Mouse (Mus musculus) limb, embryonic 11.5 days (tissue): ENCODE data around the gene Tfip11. TPM values are rescaled to one million over a fixed set of nuclear protein-coding genes. Genes with fewer than 3 reads are reported as not detected.

Source experiments
- ATAC-seq: fragments of 200-750 bp; cut with Nextera tagmentation; 2 replicates; pipeline ENCODE4 v1.8.0; 2017; ENCODE audit warnings: low read depth; ENCODE audit not compliant: insufficient number of reproducible peaks, low FRiP score, low TSS enrichment
- DNase-seq: peaks from one replicate; pipeline ENCODE4 v3.0.0-alpha.2; 2015; ENCODE audit warnings: low spot score
- H3K27ac ChIP-seq: fragments of 300-500 bp; sonication (generic); replicated peaks from 2 replicates; pipeline ENCODE4 v1.5.1; 2014; ENCODE audit warnings: low read depth, mild to moderate bottlenecking, low read length
- H3K27me3 ChIP-seq: fragments of 300-500 bp; sonication (generic); 2 replicates; pipeline ENCODE4 v1.6.1; 2014; ENCODE audit warnings: mild to moderate bottlenecking, low read length, mixed read lengths; ENCODE audit not compliant: control insufficient read depth, insufficient read depth
- H3K36me3 ChIP-seq: fragments of 300-500 bp; sonication (generic); 2 replicates; pipeline ENCODE4 v1.6.1; 2014; ENCODE audit warnings: mild to moderate bottlenecking, low read length, moderate library complexity, mixed read lengths; ENCODE audit not compliant: control insufficient read depth, insufficient read depth
- H3K4me1 ChIP-seq: fragments of 300-500 bp; sonication (generic); 2 replicates; pipeline ENCODE4 v1.6.1; 2014; ENCODE audit warnings: low read length, mixed read lengths; ENCODE audit not compliant: control insufficient read depth, insufficient read depth
- H3K4me2 ChIP-seq: fragments of 300-500 bp; sonication (generic); 2 replicates; pipeline ENCODE4 v1.6.1; 2014; ENCODE audit warnings: low read depth, mild to moderate bottlenecking, moderate library complexity; ENCODE audit not compliant: severe bottlenecking
- H3K4me3 ChIP-seq: fragments of 300-500 bp; sonication (generic); 2 replicates; pipeline ENCODE4 v1.5.1; 2014; ENCODE audit warnings: low read depth, low read length
- H3K9ac ChIP-seq: fragments of 300-500 bp; sonication (generic); 2 replicates; pipeline ENCODE4 v1.6.1; 2014; ENCODE audit warnings: mild to moderate bottlenecking, low read length
- H3K9me3 ChIP-seq: fragments of 300-500 bp; sonication (generic); 2 replicates; pipeline ENCODE4 v1.6.1; 2016; ENCODE audit warnings: low read length; ENCODE audit not compliant: control insufficient read depth
- WGBS: fragments of 180-500 bp; shearing (Covaris S2); extraction: QIAGEN DNeasy Blood & Tissue Kit; methylation state at CpG from one replicate; pipeline ENCODE4 v1.1.7; 2014; 5-methylcytosine and 5-hydroxymethylcytosine counted together
- polyA plus RNA-seq: library from polyadenylated mRNA; unstranded; fragments of >200 nt; fragmentation: Nextera tagmentation; extraction: Ambion mirVana; gene quantifications from 2 replicates; pipeline ENCODE4 v1.2.1, GENCODE M21; 2014

Gene Tfip11
- polyA plus RNA-seq, 1 experiment from 2014 or later: 27.3 TPM

DNA sequence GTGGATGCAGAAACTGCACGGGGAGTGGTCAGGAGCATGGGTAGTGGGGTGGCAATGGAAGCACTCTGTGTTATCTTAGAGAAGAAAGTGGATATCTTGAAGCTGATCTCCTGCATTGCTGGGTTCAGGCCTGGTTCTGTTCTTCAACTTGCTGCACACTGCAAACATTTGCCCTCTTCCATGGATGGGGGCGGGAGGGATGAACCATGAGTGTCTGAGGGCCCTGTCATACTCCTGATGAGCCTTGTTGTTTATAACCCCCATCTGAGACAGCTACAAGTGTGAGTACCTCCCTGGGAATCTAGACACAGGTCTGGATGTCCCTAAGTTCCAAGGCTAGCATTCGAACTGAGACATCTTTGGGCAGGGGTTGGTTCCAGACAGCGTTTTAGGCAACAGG lies 4.8 kb upstream of the Tfip11 start:
- ATAC-seq (no peak), DNase-seq (no peak)
- Histone ChIP-seq H3K4me2 (no peak overlapping the region), H3K4me1 (no peaks in the 10 kb centered on the region), H3K27me3 (no peaks in the 10 kb centered on the region), H3K9me3 (no peaks in the 10 kb centered on the region), H3K9ac (no peak overlapping the region), H3K36me3 (no peaks in the 10 kb centered on the region), H3K27ac (no peak overlapping the region), H3K4me3 (no peak overlapping the region)
- WGBS: 81% methylated on average over 4 of the region's 4 CpGs

DNA sequence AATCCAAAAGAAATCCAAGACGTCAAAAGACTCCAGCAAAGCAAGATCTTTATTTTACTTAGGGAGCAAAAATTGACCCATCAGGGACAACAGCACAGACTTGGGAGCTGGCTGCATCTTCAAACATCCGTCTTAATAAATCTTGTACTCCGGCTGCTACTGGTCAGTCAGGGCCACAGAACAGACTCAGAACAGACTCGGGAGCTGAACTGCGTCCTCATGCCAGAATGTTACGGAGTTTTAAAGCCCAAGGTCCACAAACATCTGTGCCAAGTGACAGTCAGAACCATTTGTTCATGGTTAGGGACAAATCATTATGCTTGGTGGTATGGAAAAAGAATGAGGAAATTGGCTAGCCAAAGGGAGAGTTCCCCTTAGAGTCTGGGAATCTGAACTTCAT lies 2.9 kb upstream of the Tfip11 start:
- WGBS: 87% methylated on average over 6 of the region's 6 CpGs
- H3K36me3 ChIP-seq: peaks cover 4% of the 10 kb centered on the region; the same call in 1 of the 2 replicates
- no peak for ATAC-seq
- no peaks in the 10 kb centered on the region for H3K27me3 ChIP-seq
- no peak overlapping the region for H3K9ac ChIP-seq
- no peaks in the 10 kb centered on the region for H3K9me3 ChIP-seq
- no peak for DNase-seq
- H3K27ac ChIP-seq: no peak overlapping the region
- no peak overlapping the region for H3K4me3 ChIP-seq
- peaks cover 10% of the 10 kb centered on the region for H3K4me1 ChIP-seq
- no peak overlapping the region for H3K4me2 ChIP-seq

DNA sequence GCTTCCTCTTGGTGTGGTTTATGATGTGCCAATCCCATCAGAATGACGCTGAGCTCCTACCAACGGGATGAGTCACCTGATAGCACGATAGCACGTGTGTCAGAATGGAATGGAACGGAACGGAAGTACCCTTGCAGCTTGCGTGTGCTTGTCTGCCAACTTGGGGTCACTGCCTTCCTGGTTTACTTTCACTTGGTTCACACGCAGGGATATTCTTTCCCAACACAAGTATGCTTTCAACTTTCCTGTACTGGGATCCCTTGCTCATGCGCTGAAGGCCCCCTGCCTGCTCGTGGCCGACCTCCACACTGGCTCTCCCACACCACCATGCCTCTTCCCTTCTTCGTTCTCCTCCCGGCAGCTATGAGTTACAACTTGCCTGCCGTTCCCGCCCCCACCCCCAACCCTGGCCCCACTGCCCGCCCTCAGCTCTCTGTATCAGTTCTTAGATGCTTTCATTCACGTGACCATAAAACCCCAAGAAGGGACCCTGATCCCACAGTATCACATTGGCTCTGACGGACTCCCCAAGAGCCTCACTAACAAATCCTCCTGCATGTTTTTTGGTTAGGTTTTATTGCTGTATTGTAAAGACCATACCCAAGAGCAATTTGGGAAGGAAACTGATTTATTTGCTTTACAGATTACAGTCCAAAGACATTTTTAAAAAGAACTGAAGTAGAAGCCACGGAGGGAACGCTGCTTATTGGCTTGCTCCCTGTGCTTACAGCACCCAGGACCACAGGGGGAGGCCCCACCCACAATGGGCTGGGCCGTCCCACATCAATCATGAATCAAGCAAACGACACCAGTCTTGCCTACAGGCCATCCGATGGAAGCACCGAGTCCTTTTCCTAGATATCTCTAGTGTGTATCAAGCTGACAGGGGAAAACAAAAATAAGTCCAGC lies 1.3 kb upstream of the Tfip11 start:
- no peak for ATAC-seq
- no peaks in the 10 kb centered on the region for H3K9me3 ChIP-seq
- peaks cover 10% of the 10 kb centered on the region for H3K4me1 ChIP-seq
- whole genome bisulfite sequencing: 25% methylated on average over 24 of the region's 24 CpGs
- H3K4me3 ChIP-seq: no peak overlapping the region
- peak overlapping the region; percentile 63 for H3K4me2 ChIP-seq
- H3K27ac ChIP-seq: no peak overlapping the region
- H3K9ac ChIP-seq: no peak overlapping the region
- no peaks in the 10 kb centered on the region for H3K27me3 ChIP-seq
- peak; percentile 27 for DNase-seq
- H3K36me3 ChIP-seq: peaks cover 6% of the 10 kb centered on the region; the same call in 1 of the 2 replicates

DNA sequence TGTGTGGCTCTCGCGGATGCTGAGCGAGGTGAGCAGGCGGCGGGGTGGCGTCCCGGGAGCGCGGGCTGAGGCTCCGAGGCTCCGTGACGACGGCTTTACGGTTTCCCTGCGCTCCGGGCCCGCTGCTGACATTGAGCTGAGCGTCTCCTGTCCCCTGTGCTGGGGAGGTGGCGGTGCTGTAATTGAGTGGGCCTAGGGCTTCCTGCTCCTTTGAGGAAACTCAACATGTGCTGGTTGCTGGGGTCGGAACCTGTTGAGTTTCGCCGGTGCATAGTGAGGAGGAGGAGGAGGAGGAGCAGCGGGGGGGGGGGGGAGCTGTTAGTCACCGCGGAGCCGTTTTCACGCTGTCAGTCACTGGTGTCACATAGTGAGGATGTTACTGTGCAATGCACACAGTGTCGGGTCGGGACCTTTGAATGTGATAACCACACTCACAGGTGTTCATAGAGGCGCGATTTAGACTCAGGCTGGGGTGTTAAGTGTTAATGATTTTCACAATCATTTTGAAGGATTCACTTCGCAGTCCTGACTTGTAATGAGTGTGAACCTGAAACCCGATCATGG lies 370 bp downstream of the Tfip11 start:
- peak overlapping the region; percentile 63 for H3K4me2 ChIP-seq
- peaks cover 17% of the 10 kb centered on the region for H3K36me3 ChIP-seq
- peaks cover 10% of the 10 kb centered on the region for H3K4me1 ChIP-seq
- peak; percentile 63; the same call in 1 of the 2 replicates for ATAC-seq
- H3K4me3 ChIP-seq: peak overlapping the region; percentile 98
- WGBS: under 1% methylated on average over 32 of the region's 33 CpGs
- no peaks in the 10 kb centered on the region for H3K9me3 ChIP-seq
- no peak for DNase-seq
- H3K9ac ChIP-seq: peak overlapping the region; percentile 80
- 0 out of 2 replicates have a peak overlapping the region, but pooled peaks have one; percentile 26 for H3K27ac ChIP-seq
- no peaks in the 10 kb centered on the region for H3K27me3 ChIP-seq

DNA sequence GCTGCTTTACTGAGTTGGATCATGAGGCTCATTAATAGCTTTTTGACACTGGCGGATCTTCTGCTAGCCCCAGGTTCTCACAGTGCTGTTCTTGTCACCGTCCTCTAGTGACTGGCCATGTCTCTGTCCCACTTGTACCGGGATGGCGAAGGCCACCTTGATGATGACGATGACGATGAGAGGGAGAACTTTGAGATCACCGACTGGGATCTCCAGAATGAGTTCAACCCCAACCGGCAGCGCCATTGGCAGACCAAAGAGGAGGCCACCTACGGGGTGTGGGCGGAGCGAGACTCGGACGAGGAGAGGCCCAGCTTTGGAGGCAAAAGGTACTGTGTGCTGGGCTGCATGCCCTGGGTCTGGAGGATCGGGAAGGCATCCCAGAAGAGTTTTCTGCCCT lies 1.7 kb downstream of the Tfip11 start:
- 92% methylated on average over 15 of the region's 15 CpGs for WGBS
- Histone ChIP-seq H3K27ac (no peak overlapping the region), H3K4me2 (no peak overlapping the region), H3K27me3 (no peaks in the 10 kb centered on the region), H3K9me3 (no peaks in the 10 kb centered on the region), H3K9ac (no peak overlapping the region), H3K4me1 (peaks cover 10% of the 10 kb centered on the region), H3K36me3 (peaks cover 29% of the 10 kb centered on the region), H3K4me3 (no peak overlapping the region)
- ATAC-seq (no peak), DNase-seq (no peak)

DNA sequence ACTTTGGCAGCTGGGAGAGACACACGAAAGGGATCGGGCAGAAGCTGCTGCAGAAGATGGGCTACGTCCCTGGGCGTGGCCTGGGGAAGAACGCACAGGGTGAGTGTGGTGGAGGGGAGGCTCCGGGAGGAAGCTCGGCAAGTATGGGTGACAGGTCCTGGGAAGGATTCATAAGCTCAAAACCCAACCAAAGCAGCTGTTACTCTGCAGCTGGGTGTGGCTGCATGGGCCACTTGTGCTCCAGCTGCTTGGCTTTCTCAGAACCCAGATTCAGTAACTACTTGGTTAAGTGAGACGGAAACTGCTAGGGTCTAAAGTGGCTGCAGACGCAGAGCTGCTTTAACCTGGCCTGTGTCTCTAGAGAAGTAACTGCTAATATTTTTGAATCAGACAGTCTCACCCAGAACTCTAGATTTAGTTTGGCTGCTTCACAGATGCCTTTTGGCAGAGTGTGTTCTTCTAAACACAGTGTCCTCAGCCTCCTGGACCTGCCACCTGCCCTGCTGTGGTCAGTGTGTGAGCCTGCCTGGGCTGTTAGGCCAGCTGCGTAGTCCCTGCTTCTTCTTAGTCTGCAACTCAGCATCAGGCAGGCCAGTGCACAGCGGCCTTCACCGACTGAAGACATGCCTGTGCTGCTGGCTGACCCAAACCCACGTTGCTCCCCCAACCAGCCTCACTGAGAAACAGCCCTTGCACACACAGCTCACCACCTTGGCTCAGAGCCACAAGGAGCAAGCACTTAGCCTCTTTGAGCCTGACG lies 3.8 kb downstream of the Tfip11 start:
- Histone ChIP-seq H3K27me3 (no peaks in the 10 kb centered on the region), H3K4me3 (no peak overlapping the region), H3K27ac (no peak overlapping the region), H3K4me1 (peaks cover 10% of the 10 kb centered on the region), H3K36me3 (peaks cover 44% of the 10 kb centered on the region), H3K9me3 (no peaks in the 10 kb centered on the region), H3K9ac (no peak overlapping the region), H3K4me2 (no peak overlapping the region)
- DNase-seq (no peak), ATAC-seq (no peak)
- WGBS: 91% methylated on average over 14 of the region's 14 CpGs

DNA sequence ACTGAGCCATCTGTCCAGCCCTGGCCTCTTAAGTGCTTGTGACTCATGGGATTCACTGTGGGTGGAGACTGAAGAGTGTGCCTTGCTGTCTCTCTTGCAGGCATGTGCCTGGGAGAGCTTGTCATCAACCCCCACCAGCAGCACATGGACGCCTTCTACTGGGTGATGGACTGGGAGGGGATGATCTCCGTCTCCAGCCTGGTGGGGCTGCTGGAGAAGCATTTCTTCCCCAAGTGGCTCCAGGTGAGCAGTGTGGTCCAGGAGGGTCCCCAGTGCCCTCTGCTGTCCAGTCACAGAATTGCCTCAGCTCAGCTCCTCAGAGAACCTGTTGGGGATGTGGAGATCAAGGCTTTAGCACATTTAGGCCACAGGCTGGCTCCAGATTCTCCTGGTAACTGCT lies 9.3 kb downstream of the Tfip11 start:
- 33% methylated on average over 2 of the region's 2 CpGs for WGBS
- Histone ChIP-seq H3K27me3 (no peaks in the 10 kb centered on the region), H3K9ac (no peak overlapping the region), H3K4me3 (no peak overlapping the region), H3K36me3 (peaks cover 59% of the 10 kb centered on the region), H3K27ac (no peak overlapping the region), H3K9me3 (no peaks in the 10 kb centered on the region), H3K4me1 (no peaks in the 10 kb centered on the region), H3K4me2 (no peak overlapping the region)
- DNase-seq (peak; percentile 69), ATAC-seq (no peak)

DNA sequence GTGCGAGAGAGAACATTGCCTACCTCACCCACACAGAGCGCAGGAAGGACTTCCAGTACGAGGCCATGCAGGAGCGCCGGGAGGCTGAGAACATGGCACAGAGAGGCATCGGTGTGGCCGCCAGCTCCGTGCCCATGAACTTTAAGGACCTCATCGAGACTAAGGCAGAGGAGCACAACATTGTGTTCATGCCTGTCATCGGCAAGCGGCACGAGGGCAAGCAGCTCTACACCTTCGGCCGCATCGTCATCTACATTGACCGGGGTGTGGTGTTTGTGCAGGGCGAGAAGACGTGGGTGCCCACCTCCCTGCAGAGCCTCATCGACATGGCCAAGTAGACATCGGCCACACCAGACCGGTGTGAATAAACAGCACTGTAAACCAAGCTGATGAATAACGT lies 10.8 kb downstream of the Tfip11 start:
- no peaks in the 10 kb centered on the region for H3K27me3 ChIP-seq
- H3K36me3 ChIP-seq: peaks cover 45% of the 10 kb centered on the region
- no peak overlapping the region for H3K4me2 ChIP-seq
- WGBS: 94% methylated on average over 22 of the region's 22 CpGs
- H3K9ac ChIP-seq: no peak overlapping the region
- H3K4me3 ChIP-seq: no peak overlapping the region
- no peak for DNase-seq
- H3K27ac ChIP-seq: no peak overlapping the region
- H3K9me3 ChIP-seq: no peaks in the 10 kb centered on the region
- no peak for ATAC-seq
- peaks cover 2% of the 10 kb centered on the region; the same call in 1 of the 2 replicates for H3K4me1 ChIP-seq
